Mouse (Mus musculus): ENCODE measurements around the gene Gadd45a. TPM values are rescaled to one million over a fixed set of nuclear protein-coding genes. Genes with fewer than 3 reads are reported as not detected.
"Not testable (repeated sequence)": the region's sequence is repeated elsewhere in the genome, so short reads cannot be mapped to it uniquely, and the experiment has no call there.

Gadd45a gene
- polyA plus RNA-seq, 1 experiment from 2014 or later: 6.5 TPM

GRCm38 (mm10) chr6:67029987-67030386, 7.3 kb downstream of the Gadd45a start:
- H3K9me3 ChIP-seq (replicated peaks; ENCODE audit: control insufficient read depth, low read length): no peaks in the 10 kb centered on the region
- ATAC-seq (replicated peaks; ENCODE audit: extremely low read depth, insufficient read depth, low FRiP score): no peak
- no peaks in the 10 kb centered on the region for H3K36me3 ChIP-seq (ENCODE audit: control insufficient read depth, insufficient read depth)
- H3K27ac ChIP-seq (ENCODE audit: low read length): no peak overlapping the region
- no peak overlapping the region for H3K9ac ChIP-seq (ENCODE audit: low read length)
- no peak overlapping the region for H3K4me3 ChIP-seq (ENCODE audit: low read length)
- no peaks in the 10 kb centered on the region for H3K27me3 ChIP-seq (ENCODE audit: control insufficient read depth, insufficient read depth, low read length)
- no peak overlapping the region for H3K4me2 ChIP-seq (ENCODE audit: low read depth, low read length)
- no peaks in the 10 kb centered on the region for H3K4me1 ChIP-seq (ENCODE audit: control insufficient read depth, insufficient read depth, low read length)
- WGBS: 30% methylated on average over 3 of the region's 3 CpGs

GRCm38 (mm10) chr6:67029312-67029950, 7.8 kb downstream of the Gadd45a start:
- Histone ChIP-seq H3K4me1 (ENCODE audit: control insufficient read depth, insufficient read depth, low read length) (no peaks in the 10 kb centered on the region), H3K27me3 (ENCODE audit: control insufficient read depth, insufficient read depth, low read length) (no peaks in the 10 kb centered on the region), H3K27ac (ENCODE audit: low read length) (no peak overlapping the region), H3K9ac (ENCODE audit: low read length) (no peak overlapping the region), H3K9me3 (replicated peaks; ENCODE audit: control insufficient read depth, low read length) (no peaks in the 10 kb centered on the region), H3K4me2 (ENCODE audit: low read depth, low read length) (no peak overlapping the region), H3K36me3 (ENCODE audit: control insufficient read depth, insufficient read depth) (no peaks in the 10 kb centered on the region), H3K4me3 (ENCODE audit: low read length) (no peak overlapping the region)
- WGBS: 44% methylated on average over 5 of the region's 5 CpGs
- ATAC-seq (replicated peaks; ENCODE audit: extremely low read depth, insufficient read depth, low FRiP score): no peak

GRCm38 (mm10) chr6:67027438-67028142, 9.7 kb downstream of the Gadd45a start:
- WGBS: 77% methylated on average over 9 of the region's 9 CpGs
- H3K4me2 ChIP-seq (ENCODE audit: low read depth, low read length): no peak overlapping the region

GRCm38 (mm10) chr6:67026661-67027060, 10.6 kb downstream of the Gadd45a start:
- no peak overlapping the region for H3K4me2 ChIP-seq (ENCODE audit: low read depth, low read length)
- no peak for ATAC-seq (replicated peaks; ENCODE audit: extremely low read depth, insufficient read depth, low FRiP score)
- no peaks in the 10 kb centered on the region for H3K36me3 ChIP-seq (ENCODE audit: control insufficient read depth, insufficient read depth)
- no peaks in the 10 kb centered on the region for H3K4me1 ChIP-seq (ENCODE audit: control insufficient read depth, insufficient read depth, low read length)
- WGBS: 82% methylated on average over 3 of the region's 3 CpGs
- no peaks in the 10 kb centered on the region for H3K9me3 ChIP-seq (replicated peaks; ENCODE audit: control insufficient read depth, low read length)
- H3K27ac ChIP-seq (ENCODE audit: low read length): no peak overlapping the region
- no peaks in the 10 kb centered on the region for H3K27me3 ChIP-seq (ENCODE audit: control insufficient read depth, insufficient read depth, low read length)
- H3K4me3 ChIP-seq (ENCODE audit: low read length): no peak overlapping the region
- no peak overlapping the region for H3K9ac ChIP-seq (ENCODE audit: low read length)

More at GRCm38 (mm10) chr6:67027438-67028142, 9.7 kb downstream of the Gadd45a start:
- H3K9me3 ChIP-seq (replicated peaks; ENCODE audit: control insufficient read depth, low read length): no peaks in the 10 kb centered on the region
- H3K27me3 ChIP-seq (ENCODE audit: control insufficient read depth, insufficient read depth, low read length): no peaks in the 10 kb centered on the region
- ATAC-seq (replicated peaks; ENCODE audit: extremely low read depth, insufficient read depth, low FRiP score): no peak
- no peaks in the 10 kb centered on the region for H3K36me3 ChIP-seq (ENCODE audit: control insufficient read depth, insufficient read depth)
- no peak overlapping the region for H3K9ac ChIP-seq (ENCODE audit: low read length)
- no peak overlapping the region for H3K27ac ChIP-seq (ENCODE audit: low read length)
- H3K4me3 ChIP-seq (ENCODE audit: low read length): no peak overlapping the region
- H3K4me1 ChIP-seq (ENCODE audit: control insufficient read depth, insufficient read depth, low read length): no peaks in the 10 kb centered on the region

- ATAC-seq (replicated peaks; ENCODE audit: extremely low read depth, insufficient read depth, low FRiP score): no peak
- 82% methylated on average over 4 of the region's 4 CpGs for WGBS
Measured at GRCm38 (mm10) chr6:67023729-67024128, 13.5 kb downstream of the Gadd45a start.

GRCm38 (mm10) chr6:67021308-67021707, 15.9 kb downstream of the Gadd45a start:
- Histone ChIP-seq H3K4me3 (ENCODE audit: low read length) (no peak overlapping the region), H3K4me1 (ENCODE audit: control insufficient read depth, insufficient read depth, low read length) (no peaks in the 10 kb centered on the region), H3K36me3 (ENCODE audit: control insufficient read depth, insufficient read depth) (no peaks in the 10 kb centered on the region), H3K9me3 (replicated peaks; ENCODE audit: control insufficient read depth, low read length) (no peaks in the 10 kb centered on the region), H3K4me2 (ENCODE audit: low read depth, low read length) (no peak overlapping the region), H3K27ac (ENCODE audit: low read length) (no peak overlapping the region), H3K9ac (ENCODE audit: low read length) (no peak overlapping the region), H3K27me3 (ENCODE audit: control insufficient read depth, insufficient read depth, low read length) (no peaks in the 10 kb centered on the region)
- ATAC-seq (replicated peaks; ENCODE audit: extremely low read depth, insufficient read depth, low FRiP score): no peak
- 86% methylated on average over 5 of the region's 5 CpGs for WGBS

More at GRCm38 (mm10) chr6:67023729-67024128, 13.5 kb downstream of the Gadd45a start:
- Histone ChIP-seq H3K4me2 (ENCODE audit: low read depth, low read length) (no peak overlapping the region), H3K27ac (ENCODE audit: low read length) (no peak overlapping the region), H3K4me1 (ENCODE audit: control insufficient read depth, insufficient read depth, low read length) (no peaks in the 10 kb centered on the region), H3K36me3 (ENCODE audit: control insufficient read depth, insufficient read depth) (no peaks in the 10 kb centered on the region), H3K27me3 (ENCODE audit: control insufficient read depth, insufficient read depth, low read length) (no peaks in the 10 kb centered on the region), H3K9me3 (replicated peaks; ENCODE audit: control insufficient read depth, low read length) (no peaks in the 10 kb centered on the region), H3K4me3 (ENCODE audit: low read length) (no peak overlapping the region), H3K9ac (ENCODE audit: low read length) (no peak overlapping the region)

- not testable (repeated sequence) for ATAC-seq (replicated peaks; ENCODE audit: extremely low read depth, insufficient read depth, low FRiP score)
Measured at GRCm38 (mm10) chr6:67019001-67019400, 18.3 kb downstream of the Gadd45a start.

GRCm38 (mm10) chr6:67018365-67018764, 18.9 kb downstream of the Gadd45a start:
- no peak for ATAC-seq (replicated peaks; ENCODE audit: extremely low read depth, insufficient read depth, low FRiP score)
- no peak overlapping the region for H3K4me3 ChIP-seq (ENCODE audit: low read length)
- no peak overlapping the region for H3K9ac ChIP-seq (ENCODE audit: low read length)
- no peak overlapping the region for H3K27ac ChIP-seq (ENCODE audit: low read length)
- H3K4me1 ChIP-seq (ENCODE audit: control insufficient read depth, insufficient read depth, low read length): peaks cover 8% of the 10 kb centered on the region
- H3K36me3 ChIP-seq (ENCODE audit: control insufficient read depth, insufficient read depth): no peaks in the 10 kb centered on the region
- H3K9me3 ChIP-seq (replicated peaks; ENCODE audit: control insufficient read depth, low read length): no peaks in the 10 kb centered on the region
- WGBS: 63% methylated on average over 4 of the region's 4 CpGs
- H3K4me2 ChIP-seq (ENCODE audit: low read depth, low read length): no peak overlapping the region
- no peaks in the 10 kb centered on the region for H3K27me3 ChIP-seq (ENCODE audit: control insufficient read depth, insufficient read depth, low read length)

More at GRCm38 (mm10) chr6:67019001-67019400, 18.3 kb downstream of the Gadd45a start:
- WGBS: 92% methylated on average over 7 of the region's 7 CpGs
- not testable (repeated sequence) for H3K27ac ChIP-seq (ENCODE audit: low read length); H3K9ac ChIP-seq (ENCODE audit: low read length); H3K36me3 ChIP-seq (ENCODE audit: control insufficient read depth, insufficient read depth); H3K27me3 ChIP-seq (ENCODE audit: control insufficient read depth, insufficient read depth, low read length); H3K4me3 ChIP-seq (ENCODE audit: low read length); H3K4me1 ChIP-seq (ENCODE audit: control insufficient read depth, insufficient read depth, low read length); H3K9me3 ChIP-seq (replicated peaks; ENCODE audit: control insufficient read depth, low read length); H3K4me2 ChIP-seq (ENCODE audit: low read depth, low read length)

GRCm38 (mm10) chr6:67016520-67017111, 20.6 kb downstream of the Gadd45a start:
- Histone ChIP-seq H3K4me1 (ENCODE audit: control insufficient read depth, insufficient read depth, low read length) (peaks cover 8% of the 10 kb centered on the region), H3K4me2 (ENCODE audit: low read depth, low read length) (no peak overlapping the region), H3K4me3 (ENCODE audit: low read length) (no peak overlapping the region), H3K27me3 (ENCODE audit: control insufficient read depth, insufficient read depth, low read length) (no peaks in the 10 kb centered on the region), H3K9ac (ENCODE audit: low read length) (no peak overlapping the region), H3K36me3 (ENCODE audit: control insufficient read depth, insufficient read depth) (no peaks in the 10 kb centered on the region), H3K27ac (ENCODE audit: low read length) (no peak overlapping the region), H3K9me3 (replicated peaks; ENCODE audit: control insufficient read depth, low read length) (no peaks in the 10 kb centered on the region)
- ATAC-seq (replicated peaks; ENCODE audit: extremely low read depth, insufficient read depth, low FRiP score): no peak
- 58% methylated on average over 7 of the region's 7 CpGs for WGBS
